Mouse (Mus musculus): ENCODE data around the gene Klrb1c.
A peak's percentile ranks its signal among the peaks of the same experiment; 100 is the strongest.
"Not testable (repeated sequence)": the region's sequence is repeated elsewhere in the genome, so short reads cannot be mapped to it uniquely, and the experiment has no call there.

Gene Klrb1c

GRCm38 (mm10) chr6:128797936-128798771, 9.1 kb upstream of the Klrb1c start:
- peak; percentile 39 for DNase-seq (ENCODE audit: low read depth, low spot score)

- peak; percentile 20 for DNase-seq (ENCODE audit: low read depth, low spot score)
Measured at GRCm38 (mm10) chr6:128797185-128797905, 8.3 kb upstream of the Klrb1c start.

GRCm38 (mm10) chr6:128796321-128796955, 7.4 kb upstream of the Klrb1c start:
- DNase-seq (ENCODE audit: low read depth, low spot score): no peak

GRCm38 (mm10) chr6:128793734-128794133, 4.7 kb upstream of the Klrb1c start:
- DNase-seq (ENCODE audit: low read depth, low spot score): no peak

GRCm38 (mm10) chr6:128790491-128790994, 1.5 kb upstream of the Klrb1c start:
- DNase-seq (ENCODE audit: low read depth, low spot score): not testable (repeated sequence)

GRCm38 (mm10) chr6:128788517-128788916, 498 bp downstream of the Klrb1c start:
- DNase-seq (ENCODE audit: low read depth, low spot score): no peak

GRCm38 (mm10) chr6:128786396-128786795, 2.6 kb downstream of the Klrb1c start:
- DNase-seq (ENCODE audit: low read depth, low spot score): not testable (repeated sequence)

GRCm38 (mm10) chr6:128769481-128770253, 19.3 kb downstream of the Klrb1c start:
- no peak for DNase-seq (ENCODE audit: low read depth, low spot score)

- DNase-seq (ENCODE audit: low read depth, low spot score): peak; percentile 45
Measured at GRCm38 (mm10) chr6:128768047-128768446, 21.0 kb downstream of the Klrb1c start.

- peak; percentile 78 for DNase-seq (ENCODE audit: low read depth, low spot score)
Measured at GRCm38 (mm10) chr6:128766486-128767254, 22.3 kb downstream of the Klrb1c start.

- peak; percentile 35 for DNase-seq (ENCODE audit: low read depth, low spot score)
Measured at GRCm38 (mm10) chr6:128765211-128765610, 23.8 kb downstream of the Klrb1c start.

- no peak for DNase-seq (ENCODE audit: low read depth, low spot score)
Measured at GRCm38 (mm10) chr6:128764598-128764997, 24.4 kb downstream of the Klrb1c start.

GRCm38 (mm10) chr6:128763736-128764523, 25.1 kb downstream of the Klrb1c start:
- peak; percentile 100 for DNase-seq (ENCODE audit: low read depth, low spot score)

- DNase-seq (ENCODE audit: low read depth, low spot score): not testable (repeated sequence)
Measured at GRCm38 (mm10) chr6:128762892-128763670, 25.9 kb downstream of the Klrb1c start.

GRCm38 (mm10) chr6:128761144-128761540, 27.9 kb downstream of the Klrb1c start:
- no peak for DNase-seq (ENCODE audit: low read depth, low spot score)

- DNase-seq (ENCODE audit: low read depth, low spot score): peak; percentile 94
Measured at GRCm38 (mm10) chr6:128760416-128761143, 28.4 kb downstream of the Klrb1c start.

GRCm38 (mm10) chr6:128760016-128760415, 29.0 kb downstream of the Klrb1c start:
- peak; percentile 96 for DNase-seq (ENCODE audit: low read depth, low spot score)
